Mouse (Mus musculus) thymus, adult 2 months (tissue): Measurements from ENCODE around the gene Zfp651.

ENCODE experiments used
- CTCF ChIP-seq: fragments of 200-500 bp; IDR thresholded peaks from 2 replicates; pipeline ENCODE4 v1.5.1; 2012; ENCODE audit warnings: mild to moderate bottlenecking, control low read depth, low read length, moderate library complexity, borderline replicate concordance; ENCODE audit not compliant: control insufficient read depth, poor library complexity, insufficient read depth; ENCODE audit errors: extremely low read depth
- POLR2A ChIP-seq: fragments of 200-500 bp; IDR thresholded peaks from 2 replicates; pipeline ENCODE4 v1.6.1; 2012; ENCODE audit warnings: mild to moderate bottlenecking, low read length, control low read depth, moderate library complexity; ENCODE audit not compliant: control insufficient read depth, poor library complexity, insufficient read depth; ENCODE audit errors: extremely low read depth

DNA sequence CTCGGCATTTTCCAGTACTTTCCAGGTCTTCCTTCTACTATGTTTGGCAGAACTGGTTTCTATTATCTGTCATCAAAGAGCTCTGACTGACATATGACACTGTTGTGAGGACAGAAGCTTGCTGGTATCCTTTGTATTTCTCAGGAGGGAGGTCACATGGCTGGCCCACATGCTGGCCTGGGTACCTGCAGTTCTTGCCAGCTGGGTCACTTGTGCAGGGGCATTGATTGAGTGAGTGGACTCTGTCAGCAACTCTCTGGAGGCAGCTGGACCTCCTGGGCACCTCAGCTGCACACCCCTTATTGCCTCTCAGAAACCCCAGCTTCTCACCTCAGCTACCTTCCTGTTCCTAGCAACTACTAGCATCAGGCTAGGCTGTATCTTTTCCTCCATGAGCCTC is 48.4 kb downstream of the Zfp651 start:
- TF ChIP-seq CTCF, result no peak
- TF ChIP-seq POLR2A, result no peak
